Mouse (Mus musculus): ENCODE data around the gene Zfp184. TPM values are rescaled to one million over a fixed set of nuclear protein-coding genes. Genes with fewer than 3 reads are reported as not detected.

Gene Zfp184
- polyA plus RNA-seq, 2 experiments, result 0.41 to 0.50 TPM

GRCm38 (mm10) chr13:21919836-21920431 is 25.0 kb upstream of the Zfp184 start:
- Histone ChIP-seq H3K4me3 (ENCODE audit: insufficient read depth in 1 of 2, low read depth in 2 of 2, low read length in 2 of 2) (peak overlapping the region; percentile 34 to 71; a peak in 3 of 4 replicates), H3K27me3 (ENCODE audit: control insufficient read depth, insufficient read depth, low read length) (peaks cover 2% of the 10 kb centered on the region; the same call in 1 of the 2 replicates), H3K9me3 (ENCODE audit: control insufficient read depth, low read length) (no peaks in the 10 kb centered on the region), H3K9ac (replicated peaks) (peak overlapping the region; percentile 74; the same call in 1 of the 2 replicates), H3K4me2 (ENCODE audit: low read depth) (peak overlapping the region; percentile 88), H3K27ac (no peak overlapping the region; the same call in 1 of the 2 replicates), H3K36me3 (replicated peaks; ENCODE audit: control insufficient read depth, insufficient read depth, low read depth) (no peaks in the 10 kb centered on the region), H3K4me1 (replicated peaks; ENCODE audit: control insufficient read depth in 2 of 2, insufficient read depth in 2 of 2, low read length in 1 of 2) (peaks cover 6 to 16% of the 10 kb centered on the region in 2 experiments; a peak in 2 of 4 replicates)
- peak; percentile 40 for ATAC-seq (ENCODE audit: insufficient read depth)
- TF ChIP-seq EP300 (IDR thresholded peaks at IDR 0.05; ENCODE audit: low read depth) (no peak), CTCF (IDR thresholded peaks at IDR 0.05; ENCODE audit: low read depth) (no peak)
- 1% methylated on average over 11 of the region's 11 CpGs for WGBS (ENCODE audit: insufficient replicate concordance)
- peak in 1 of 3 experiments; percentile 63 for DNase-seq (ENCODE audit: low read depth in 3 of 3, low spot score in 3 of 3)

- Histone ChIP-seq H3K9me3 (ENCODE audit: control insufficient read depth, low read length) (no peaks in the 10 kb centered on the region), H3K4me2 (ENCODE audit: low read depth) (no peak overlapping the region), H3K4me3 (ENCODE audit: insufficient read depth in 1 of 2, low read depth in 2 of 2, low read length in 2 of 2) (no peak overlapping the region), H3K36me3 (replicated peaks; ENCODE audit: control insufficient read depth, insufficient read depth, low read depth) (no peaks in the 10 kb centered on the region), H3K9ac (replicated peaks) (no peak overlapping the region), H3K27ac (no peak overlapping the region), H3K4me1 (replicated peaks; ENCODE audit: control insufficient read depth in 2 of 2, insufficient read depth in 2 of 2, low read length in 1 of 2) (peaks cover 8 to 16% of the 10 kb centered on the region in 2 experiments; a peak in 3 of 4 replicates), H3K27me3 (ENCODE audit: control insufficient read depth, insufficient read depth, low read length) (peaks cover 2% of the 10 kb centered on the region; the same call in 1 of the 2 replicates)
- 20% methylated on average over 8 of the region's 8 CpGs for WGBS (ENCODE audit: insufficient replicate concordance)
- DNase-seq (ENCODE audit: low read depth in 3 of 3, low spot score in 3 of 3) (no peak), ATAC-seq (ENCODE audit: insufficient read depth) (no peak)
- TF ChIP-seq EP300 (IDR thresholded peaks at IDR 0.05; ENCODE audit: low read depth), result no peak
- no peak for TF ChIP-seq CTCF (IDR thresholded peaks at IDR 0.05; ENCODE audit: low read depth)
These were observed 24.1 kb upstream of the Zfp184 start for GRCm38 (mm10) chr13:21920681-21921233.

- H3K4me3 ChIP-seq (ENCODE audit: insufficient read depth in 1 of 2, low read depth in 2 of 2, low read length in 2 of 2), result no peak overlapping the region
- no peak overlapping the region for H3K9ac ChIP-seq (replicated peaks)
- DNase-seq (ENCODE audit: low read depth in 3 of 3, low spot score in 3 of 3) (no peak), ATAC-seq (ENCODE audit: insufficient read depth) (no peak)
- TF ChIP-seq EP300 (IDR thresholded peaks at IDR 0.05; ENCODE audit: low read depth) (no peak), CTCF (IDR thresholded peaks at IDR 0.05; ENCODE audit: low read depth) (no peak)
- no peaks in the 10 kb centered on the region for H3K9me3 ChIP-seq (ENCODE audit: control insufficient read depth, low read length)
- peaks cover 5 to 10% of the 10 kb centered on the region in 2 experiments; a peak in 3 of 4 replicates for H3K4me1 ChIP-seq (replicated peaks; ENCODE audit: control insufficient read depth in 2 of 2, insufficient read depth in 2 of 2, low read length in 1 of 2)
- no peaks in the 10 kb centered on the region for H3K36me3 ChIP-seq (replicated peaks; ENCODE audit: control insufficient read depth, insufficient read depth, low read depth)
- no peaks in the 10 kb centered on the region for H3K27me3 ChIP-seq (ENCODE audit: control insufficient read depth, insufficient read depth, low read length)
- no peak overlapping the region for H3K4me2 ChIP-seq (ENCODE audit: low read depth)
- H3K27ac ChIP-seq, result no peak overlapping the region
These were observed 21.5 kb upstream of the Zfp184 start for GRCm38 (mm10) chr13:21923417-21923816.

- DNase-seq (ENCODE audit: low read depth in 3 of 3, low spot score in 3 of 3), result no peak
- H3K4me3 ChIP-seq (ENCODE audit: insufficient read depth in 1 of 2, low read depth in 2 of 2, low read length in 2 of 2), result peak overlapping the region; percentile 44 to 72
- peak overlapping the region; percentile 71 for H3K4me2 ChIP-seq (ENCODE audit: low read depth)
- TF ChIP-seq CTCF (IDR thresholded peaks at IDR 0.05; ENCODE audit: low read depth) (no peak), EP300 (IDR thresholded peaks at IDR 0.05; ENCODE audit: low read depth) (no peak)
- H3K4me1 ChIP-seq (replicated peaks; ENCODE audit: control insufficient read depth in 2 of 2, insufficient read depth in 2 of 2, low read length in 1 of 2), result peaks cover 5 to 10% of the 10 kb centered on the region in 2 experiments; a peak in 3 of 4 replicates
- H3K9me3 ChIP-seq (ENCODE audit: control insufficient read depth, low read length), result no peaks in the 10 kb centered on the region
- no peaks in the 10 kb centered on the region for H3K36me3 ChIP-seq (replicated peaks; ENCODE audit: control insufficient read depth, insufficient read depth, low read depth)
- peak overlapping the region; percentile 48 for H3K9ac ChIP-seq (replicated peaks)
- H3K27me3 ChIP-seq (ENCODE audit: control insufficient read depth, insufficient read depth, low read length), result no peaks in the 10 kb centered on the region
- 2% methylated on average over 21 of the region's 21 CpGs for WGBS (ENCODE audit: insufficient replicate concordance)
- peak; percentile 69 for ATAC-seq (ENCODE audit: insufficient read depth)
- no peak overlapping the region for H3K27ac ChIP-seq
These were observed 20.1 kb upstream of the Zfp184 start for GRCm38 (mm10) chr13:21924734-21925335.

- no peak overlapping the region for H3K9ac ChIP-seq (replicated peaks)
- peaks cover 7 to 16% of the 10 kb centered on the region in 2 experiments for H3K4me1 ChIP-seq (replicated peaks; ENCODE audit: control insufficient read depth in 2 of 2, insufficient read depth in 2 of 2, low read length in 1 of 2)
- WGBS (ENCODE audit: insufficient replicate concordance), result 10% methylated on average over 10 of the region's 10 CpGs
- peak; percentile 56; the same call in 1 of the 2 replicates for ATAC-seq (ENCODE audit: insufficient read depth)
- H3K4me3 ChIP-seq (ENCODE audit: insufficient read depth in 1 of 2, low read depth in 2 of 2, low read length in 2 of 2), result no peak overlapping the region
- H3K36me3 ChIP-seq (replicated peaks; ENCODE audit: control insufficient read depth, insufficient read depth, low read depth), result no peaks in the 10 kb centered on the region
- no peaks in the 10 kb centered on the region for H3K9me3 ChIP-seq (ENCODE audit: control insufficient read depth, low read length)
- no peak for TF ChIP-seq CTCF (IDR thresholded peaks at IDR 0.05; ENCODE audit: low read depth)
- no peak for TF ChIP-seq EP300 (IDR thresholded peaks at IDR 0.05; ENCODE audit: low read depth)
- H3K27ac ChIP-seq, result no peak overlapping the region
- H3K4me2 ChIP-seq (ENCODE audit: low read depth), result peak overlapping the region; percentile 43
- no peaks in the 10 kb centered on the region for H3K27me3 ChIP-seq (ENCODE audit: control insufficient read depth, insufficient read depth, low read length)
- DNase-seq (ENCODE audit: low read depth in 3 of 3, low spot score in 3 of 3), result no peak
These were observed 13.9 kb upstream of the Zfp184 start for GRCm38 (mm10) chr13:21930981-21931380.

Measured in liver, embryonic 14.5 days (tissue).